Mouse (Mus musculus): Measurements from ENCODE around the gene Mrpl54. TPM values are rescaled to one million over a fixed set of nuclear protein-coding genes. Genes with fewer than 3 reads are reported as not detected.

Gene Mrpl54
- polyA plus RNA-seq, 1 experiment from 2014 or later, result 233 TPM

DNA sequence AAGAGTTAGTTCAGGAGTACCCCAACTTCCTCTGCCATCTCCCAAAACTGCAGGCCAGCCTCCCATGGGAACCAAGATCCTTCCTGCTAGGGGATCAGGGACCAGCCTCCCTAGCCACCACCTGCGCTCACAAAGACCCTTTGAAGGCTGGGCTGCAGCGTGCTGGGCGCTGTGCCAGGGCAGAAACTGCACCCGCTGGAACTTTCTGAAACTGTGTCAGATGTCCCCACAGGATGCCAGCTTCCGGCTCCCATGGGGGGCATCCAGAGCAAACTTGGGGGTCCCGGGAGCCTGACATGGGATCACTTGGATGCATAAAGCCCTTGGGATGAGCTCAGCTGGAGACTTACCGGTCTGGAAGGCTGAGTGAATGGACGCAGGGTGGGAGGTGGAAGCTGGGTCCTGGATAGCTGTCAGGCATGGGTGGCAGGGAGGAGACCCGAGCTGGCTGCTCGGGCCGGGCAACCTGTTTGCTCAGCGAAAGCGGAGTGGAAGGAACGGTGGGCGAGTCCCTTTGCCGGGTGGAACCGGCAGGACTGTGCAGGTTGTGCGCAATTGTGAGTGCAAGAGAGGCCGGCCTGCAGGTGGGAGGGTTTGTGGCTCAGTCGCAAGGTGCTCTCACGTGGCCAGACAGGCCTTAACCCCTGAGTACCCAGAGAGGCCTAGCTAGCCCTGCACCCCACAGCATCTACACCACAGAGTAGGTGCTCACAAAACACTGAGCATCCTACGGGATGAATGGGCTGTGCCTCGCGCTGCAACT, 24.1 kb upstream of the Mrpl54 start:
- H3K4me2 ChIP-seq, result peak overlapping the region; percentile 24
- H3K4me1 ChIP-seq (replicated peaks; ENCODE audit: control insufficient read depth, insufficient read depth, low read length), result peaks cover 50% of the 10 kb centered on the region
- 0 out of 2 replicates have a peak overlapping the region, but pooled peaks have one; percentile 15 for H3K27ac ChIP-seq (ENCODE audit: low read depth, low read length)
- WGBS, result 30% methylated on average over 24 of the region's 24 CpGs
- H3K9ac ChIP-seq (ENCODE audit: low read depth, low read length), result no peak overlapping the region
- DNase-seq (ENCODE audit: low spot score), result no peak
- H3K36me3 ChIP-seq (ENCODE audit: control insufficient read depth, insufficient read depth, low read length), result no peaks in the 10 kb centered on the region
- no peak overlapping the region for H3K4me3 ChIP-seq (ENCODE audit: low read depth, low read length)
- no peaks in the 10 kb centered on the region for H3K9me3 ChIP-seq (ENCODE audit: control insufficient read depth, low read length)
- ATAC-seq (replicated peaks; ENCODE audit: low FRiP score), result no peak
- H3K27me3 ChIP-seq (replicated peaks; ENCODE audit: control insufficient read depth, insufficient read depth, low read length), result peaks cover 13% of the 10 kb centered on the region

- no peak overlapping the region for H3K4me2 ChIP-seq
Measured at GRCm38 (mm10) chr10:81289811-81290210, 23.1 kb upstream of the Mrpl54 start.

DNA sequence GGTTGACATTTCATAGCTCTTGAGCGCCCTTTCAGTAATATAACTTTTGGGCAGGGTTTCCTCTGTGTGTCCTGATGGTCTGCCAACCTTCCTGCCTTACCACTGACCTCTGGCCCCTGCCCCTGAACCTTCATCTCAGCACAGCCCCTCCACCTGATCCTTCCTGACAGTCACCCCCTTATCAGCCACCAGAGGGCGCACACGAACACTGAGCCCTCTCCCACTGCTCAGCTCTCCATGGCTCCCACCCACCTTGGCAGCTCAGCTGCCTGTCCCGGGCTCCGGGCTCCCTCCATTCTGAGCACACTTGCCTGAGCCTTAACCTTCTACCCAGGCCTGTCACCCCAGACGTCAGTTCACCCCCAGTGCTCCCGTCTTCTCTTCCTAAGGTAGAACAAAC, 22.5 kb upstream of the Mrpl54 start:
- Histone ChIP-seq H3K4me3 (ENCODE audit: low read depth, low read length) (no peak overlapping the region), H3K4me1 (replicated peaks; ENCODE audit: control insufficient read depth, insufficient read depth, low read length) (peaks cover 38% of the 10 kb centered on the region), H3K27ac (ENCODE audit: low read depth, low read length) (no peak overlapping the region), H3K27me3 (replicated peaks; ENCODE audit: control insufficient read depth, insufficient read depth, low read length) (peaks cover 25% of the 10 kb centered on the region), H3K9ac (ENCODE audit: low read depth, low read length) (no peak overlapping the region), H3K4me2 (no peak overlapping the region), H3K9me3 (ENCODE audit: control insufficient read depth, low read length) (no peaks in the 10 kb centered on the region), H3K36me3 (ENCODE audit: control insufficient read depth, insufficient read depth, low read length) (no peaks in the 10 kb centered on the region)
- ATAC-seq (replicated peaks; ENCODE audit: low FRiP score) (no peak), DNase-seq (ENCODE audit: low spot score) (no peak)
- WGBS, result 4% methylated on average over 7 of the region's 7 CpGs

More at GRCm38 (mm10) chr10:81289811-81290210, 23.1 kb upstream of the Mrpl54 start:
- Histone ChIP-seq H3K27ac (ENCODE audit: low read depth, low read length) (no peak overlapping the region), H3K4me3 (ENCODE audit: low read depth, low read length) (no peak overlapping the region), H3K36me3 (ENCODE audit: control insufficient read depth, insufficient read depth, low read length) (no peaks in the 10 kb centered on the region), H3K9ac (ENCODE audit: low read depth, low read length) (no peak overlapping the region), H3K4me1 (replicated peaks; ENCODE audit: control insufficient read depth, insufficient read depth, low read length) (peaks cover 43% of the 10 kb centered on the region), H3K27me3 (replicated peaks; ENCODE audit: control insufficient read depth, insufficient read depth, low read length) (peaks cover 19% of the 10 kb centered on the region), H3K9me3 (ENCODE audit: control insufficient read depth, low read length) (no peaks in the 10 kb centered on the region)
- DNase-seq (ENCODE audit: low spot score) (no peak), ATAC-seq (replicated peaks; ENCODE audit: low FRiP score) (no peak)
- WGBS, result 60% methylated on average over 14 of the region's 14 CpGs

DNA sequence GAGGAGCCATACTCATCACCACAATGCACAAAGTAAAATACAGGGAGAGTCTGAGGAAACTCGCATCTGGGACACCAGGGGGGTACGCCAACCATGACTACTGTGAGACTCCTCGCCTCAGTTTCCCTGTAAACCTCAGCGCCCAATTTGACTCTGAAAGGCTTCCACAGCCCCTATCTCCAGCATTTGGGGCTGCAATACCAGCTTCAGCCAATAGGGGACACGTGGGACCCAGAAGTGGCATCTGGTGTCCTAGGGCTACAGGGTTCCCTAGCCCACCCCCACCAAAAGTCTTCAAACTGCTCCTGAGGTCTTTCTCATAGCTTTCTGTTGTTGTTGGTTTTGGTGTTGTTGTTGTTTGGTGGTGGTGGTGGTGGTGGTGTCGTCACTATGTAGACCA, 21.9 kb upstream of the Mrpl54 start:
- WGBS, result 30% methylated on average over 6 of the region's 6 CpGs
- no peak overlapping the region for H3K4me3 ChIP-seq (ENCODE audit: low read depth, low read length)
- no peak for ATAC-seq (replicated peaks; ENCODE audit: low FRiP score)

GRCm38 (mm10) chr10:81287513-81288157, 20.9 kb upstream of the Mrpl54 start:
- Histone ChIP-seq H3K4me1 (replicated peaks; ENCODE audit: control insufficient read depth, insufficient read depth, low read length) (peaks cover 29% of the 10 kb centered on the region), H3K9ac (ENCODE audit: low read depth, low read length) (no peak overlapping the region), H3K9me3 (ENCODE audit: control insufficient read depth, low read length) (no peaks in the 10 kb centered on the region), H3K27me3 (replicated peaks; ENCODE audit: control insufficient read depth, insufficient read depth, low read length) (peaks cover 40% of the 10 kb centered on the region), H3K4me3 (ENCODE audit: low read depth, low read length) (no peak overlapping the region), H3K4me2 (no peak overlapping the region), H3K27ac (ENCODE audit: low read depth, low read length) (no peak overlapping the region), H3K36me3 (ENCODE audit: control insufficient read depth, insufficient read depth, low read length) (no peaks in the 10 kb centered on the region)
- DNase-seq (ENCODE audit: low spot score) (peak; percentile 73), ATAC-seq (replicated peaks; ENCODE audit: low FRiP score) (no peak)
- 57% methylated on average over 8 of the region's 8 CpGs for WGBS

More for the DNA sequence above, 21.9 kb upstream of the Mrpl54 start:
- H3K27me3 ChIP-seq (replicated peaks; ENCODE audit: control insufficient read depth, insufficient read depth, low read length), result peaks cover 31% of the 10 kb centered on the region
- H3K9ac ChIP-seq (ENCODE audit: low read depth, low read length), result no peak overlapping the region
- H3K9me3 ChIP-seq (ENCODE audit: control insufficient read depth, low read length), result no peaks in the 10 kb centered on the region
- H3K4me2 ChIP-seq, result no peak overlapping the region
- H3K36me3 ChIP-seq (ENCODE audit: control insufficient read depth, insufficient read depth, low read length), result no peaks in the 10 kb centered on the region
- no peak for DNase-seq (ENCODE audit: low spot score)
- peaks cover 31% of the 10 kb centered on the region for H3K4me1 ChIP-seq (replicated peaks; ENCODE audit: control insufficient read depth, insufficient read depth, low read length)
- H3K27ac ChIP-seq (ENCODE audit: low read depth, low read length), result no peak overlapping the region

DNA sequence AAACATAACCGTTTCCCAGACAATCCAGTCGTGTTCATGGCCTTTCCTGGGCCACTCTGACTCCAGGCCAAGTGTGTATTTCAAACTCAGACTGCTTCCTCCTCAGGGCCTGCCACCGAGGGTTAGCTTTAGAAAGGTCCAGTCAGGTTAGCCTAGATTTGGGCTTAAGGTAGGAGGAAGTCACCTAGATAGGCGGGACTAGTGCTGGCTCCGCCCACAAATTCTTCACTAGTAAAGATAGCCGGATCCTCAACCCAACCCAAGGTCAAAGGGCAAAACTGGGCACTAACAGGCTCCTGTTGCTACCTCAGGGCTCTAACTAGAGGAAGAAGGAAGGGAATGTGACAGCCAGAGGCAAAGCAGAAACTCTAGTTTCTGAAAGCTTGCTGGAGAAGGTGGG, 19.9 kb upstream of the Mrpl54 start:
- H3K4me3 ChIP-seq (ENCODE audit: low read depth, low read length), result no peak overlapping the region; the same call in 1 of the 2 replicates
- peaks cover 47% of the 10 kb centered on the region for H3K27me3 ChIP-seq (replicated peaks; ENCODE audit: control insufficient read depth, insufficient read depth, low read length)
- H3K9ac ChIP-seq (ENCODE audit: low read depth, low read length), result no peak overlapping the region; the same call in 1 of the 2 replicates
- H3K36me3 ChIP-seq (ENCODE audit: control insufficient read depth, insufficient read depth, low read length), result no peaks in the 10 kb centered on the region
- H3K4me1 ChIP-seq (replicated peaks; ENCODE audit: control insufficient read depth, insufficient read depth, low read length), result peaks cover 23% of the 10 kb centered on the region
- no peak for ATAC-seq (replicated peaks; ENCODE audit: low FRiP score)
- H3K27ac ChIP-seq (ENCODE audit: low read depth, low read length), result no peak overlapping the region
- peak overlapping the region; percentile 63; the same call in 1 of the 2 replicates for H3K4me2 ChIP-seq
- WGBS, result 34% methylated on average over 6 of the region's 6 CpGs
- no peak for DNase-seq (ENCODE audit: low spot score)
- no peaks in the 10 kb centered on the region for H3K9me3 ChIP-seq (ENCODE audit: control insufficient read depth, low read length)

GRCm38 (mm10) chr10:81285694-81286450, 19.1 kb upstream of the Mrpl54 start:
- DNase-seq (ENCODE audit: low spot score), result peak; percentile 92
- Histone ChIP-seq H3K4me3 (ENCODE audit: low read depth, low read length) (peak overlapping the region; percentile 48), H3K9ac (ENCODE audit: low read depth, low read length) (peak overlapping the region; percentile 58), H3K27me3 (replicated peaks; ENCODE audit: control insufficient read depth, insufficient read depth, low read length) (peaks cover 50% of the 10 kb centered on the region), H3K4me2 (peak overlapping the region; percentile 63), H3K27ac (ENCODE audit: low read depth, low read length) (no peak overlapping the region), H3K4me1 (replicated peaks; ENCODE audit: control insufficient read depth, insufficient read depth, low read length) (peaks cover 17% of the 10 kb centered on the region), H3K9me3 (ENCODE audit: control insufficient read depth, low read length) (no peaks in the 10 kb centered on the region), H3K36me3 (ENCODE audit: control insufficient read depth, insufficient read depth, low read length) (no peaks in the 10 kb centered on the region)
- peak; percentile 79 for ATAC-seq (replicated peaks; ENCODE audit: low FRiP score)
- WGBS, result 2% methylated on average over 54 of the region's 54 CpGs

DNA sequence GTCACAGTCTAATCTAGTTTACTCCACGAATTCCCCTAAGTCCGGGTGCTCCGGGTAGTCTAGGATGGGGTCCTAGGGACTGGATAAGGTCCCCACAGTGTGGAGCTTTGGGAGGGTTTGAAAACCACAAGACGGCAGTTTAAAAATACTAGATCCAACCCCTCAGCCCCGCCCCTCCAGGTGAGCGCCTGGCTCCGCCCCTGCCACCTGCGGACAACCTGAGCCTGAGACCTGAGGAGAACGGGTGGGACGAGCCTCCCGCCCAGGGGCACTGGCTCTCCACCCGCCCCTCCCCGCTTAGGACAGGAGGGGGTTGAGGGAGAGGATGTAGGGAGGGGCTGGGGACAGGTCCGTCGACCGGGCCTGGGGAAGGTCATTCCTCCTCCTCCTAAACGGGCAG, 18.0 kb upstream of the Mrpl54 start:
- Histone ChIP-seq H3K4me1 (replicated peaks; ENCODE audit: control insufficient read depth, insufficient read depth, low read length) (peaks cover 15% of the 10 kb centered on the region), H3K9me3 (ENCODE audit: control insufficient read depth, low read length) (no peaks in the 10 kb centered on the region), H3K27me3 (replicated peaks; ENCODE audit: control insufficient read depth, insufficient read depth, low read length) (peaks cover 53% of the 10 kb centered on the region), H3K9ac (ENCODE audit: low read depth, low read length) (no peak overlapping the region), H3K27ac (ENCODE audit: low read depth, low read length) (no peak overlapping the region), H3K36me3 (ENCODE audit: control insufficient read depth, insufficient read depth, low read length) (no peaks in the 10 kb centered on the region), H3K4me3 (ENCODE audit: low read depth, low read length) (no peak overlapping the region), H3K4me2 (peak overlapping the region; percentile 63)
- no peak for ATAC-seq (replicated peaks; ENCODE audit: low FRiP score)
- no peak for DNase-seq (ENCODE audit: low spot score)
- 10% methylated on average over 17 of the region's 17 CpGs for WGBS
